In the genomic region with DNA sequence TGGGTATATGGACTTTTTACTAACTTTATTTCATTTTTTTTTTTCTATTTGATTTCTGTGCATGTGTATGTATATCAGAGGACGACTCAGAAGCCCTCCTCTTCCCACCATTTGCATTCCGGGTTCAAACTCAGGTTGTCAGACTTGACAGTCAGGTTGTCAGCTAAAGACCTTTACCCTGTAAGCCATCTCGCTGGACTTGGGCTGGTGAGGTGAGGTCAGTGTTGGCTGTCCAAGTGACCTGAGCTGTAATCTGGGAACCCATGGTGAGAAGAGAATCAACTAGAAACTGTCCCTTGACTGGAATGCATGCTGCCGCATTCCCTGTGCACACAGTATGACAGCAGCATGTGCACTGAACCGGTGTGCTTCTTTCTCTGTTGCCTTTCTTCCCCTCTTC, we compare ENCODE assay signal across 26 mouse cellular contexts.
"Had no signal": no experiment of that assay in that cellular context is flagged by ENCODE, and none has a peak within 500 bp of the region (broad histone marks: within the 10 kb centered on the region; RNA-seq: fewer than 3 reads in every experiment).

No protein-coding gene starts in this region.

- H3K36me3 ChIP-seq: hindbrain, embryonic 12.5 days; intestine, embryonic 15.5 days; liver, embryonic 13.5 days had no signal

- H3K27me3 ChIP-seq: heart, embryonic 12.5 days; hindbrain, embryonic 12.5 days; intestine, embryonic 15.5 days; limb, embryonic 13.5 days; limb, embryonic 15.5 days; liver, embryonic 13.5 days had no signal

- H3K4me3 ChIP-seq: gastrocnemius, adult 2 months; heart, adult 2 months; heart, embryonic 12.5 days; hindbrain, embryonic 10.5 days; hindbrain, embryonic 12.5 days; intestine, embryonic 15.5 days; layer of hippocampus, adult 2 months; limb, embryonic 13.5 days; limb, embryonic 15.5 days; liver, embryonic 13.5 days had no signal

- H3K9ac ChIP-seq: heart, embryonic 12.5 days; hindbrain, embryonic 12.5 days; hindbrain, embryonic 14.5 days; intestine, embryonic 15.5 days; limb, embryonic 13.5 days; limb, embryonic 15.5 days; liver, embryonic 13.5 days had no signal

- ATAC-seq: forebrain, embryonic 16.5 days; hindbrain, embryonic 16.5 days; inflammation-experienced regulatory T-cells, adult 6 months; intestine, embryonic 15.5 days; intestine, postnatal 0 days had no signal

- DNase-seq: gastrocnemius, adult 2 months; gastrocnemius, postnatal 10 days; gastrocnemius, postnatal 25 days; heart, postnatal 10 days; heart, postnatal 4 days; kidney, adult 18-20 months; kidney, adult 9 months; kidney, postnatal 10 days; kidney, postnatal 25 days; kidney, postnatal 4 days; layer of hippocampus, postnatal 36 days; left cerebral cortex, postnatal 4 days; liver, embryonic 13.5 days had no signal

- H3K4me2 ChIP-seq: heart, embryonic 12.5 days; hindbrain, embryonic 12.5 days; hindbrain, embryonic 14.5 days; intestine, embryonic 15.5 days; limb, embryonic 13.5 days; limb, embryonic 15.5 days; liver, embryonic 13.5 days had no signal

- H3K9me3 ChIP-seq: hindbrain, embryonic 12.5 days; intestine, embryonic 15.5 days; limb, embryonic 13.5 days; limb, embryonic 15.5 days; liver, embryonic 13.5 days had no signal

- H3K27ac ChIP-seq: gastrocnemius, adult 2 months; heart, adult 2 months; hindbrain, embryonic 10.5 days; hindbrain, embryonic 12.5 days; hindbrain, embryonic 14.5 days; intestine, embryonic 15.5 days; layer of hippocampus, adult 2 months; limb, embryonic 13.5 days; limb, embryonic 15.5 days; liver, embryonic 13.5 days had no signal
